Mouse (Mus musculus) adrenal gland, adult (tissue): Measurements from ENCODE around the gene Svs6.
"Not testable (repeated sequence)": the region's sequence is repeated elsewhere in the genome, so short reads cannot be mapped to it uniquely, and the experiment has no call there.

Experiments
- DNase-seq, 2 experiments: peaks; one replicate each; pipeline ENCODE4 v3.0.0; 2022 to 2023; ENCODE audit warnings: low spot score in 1 of 2; ENCODE audit not compliant: inconsistent age in 2 of 2

The Svs6 gene

GRCm38 (mm10) chr2:164316451-164316850 is at the start of gene Svs6:
Gene Svs6 (plus strand): TSS chr2:164316751.
- DNase-seq: not testable (repeated sequence)

GRCm38 (mm10) chr2:164278359-164278758 is 38.2 kb upstream of the Svs6 start, which contains the start of gene Svs4:
Gene Svs4 (minus strand): TSS chr2:164278459.
- DNase-seq: no peak

GRCm38 (mm10) chr2:164288968-164289367 is 27.6 kb upstream of the Svs6 start, which contains the start of gene Svs3a:
Gene Svs3a (plus strand): TSS chr2:164289268.
- DNase-seq: not testable (repeated sequence)

- no peak for DNase-seq
These were observed 4.0 kb upstream of the Svs6 start for GRCm38 (mm10) chr2:164312599-164312998.

GRCm38 (mm10) chr2:164315460-164315859 is 1.1 kb upstream of the Svs6 start:
- not testable (repeated sequence) for DNase-seq

GRCm38 (mm10) chr2:164320983-164321382 is 4.4 kb downstream of the Svs6 start:
- no peak for DNase-seq

- peak in 1 of 2 experiments; percentile 42 for DNase-seq
These were observed 15.9 kb downstream of the Svs6 start, which contains the start of gene Svs5 for GRCm38 (mm10) chr2:164332440-164332839. Gene Svs5 (plus strand): TSS chr2:164332740.

- not testable (repeated sequence) for DNase-seq
These were observed 27.2 kb downstream of the Svs6 start for GRCm38 (mm10) chr2:164343732-164344131.

- DNase-seq: not testable (repeated sequence)
These were observed 31.1 kb downstream of the Svs6 start for GRCm38 (mm10) chr2:164347697-164348096.

GRCm38 (mm10) chr2:164348980-164349379 is 32.4 kb downstream of the Svs6 start:
- DNase-seq: peak in 1 of 2 experiments; percentile 63

- DNase-seq: no peak
These were observed 36.1 kb downstream of the Svs6 start for GRCm38 (mm10) chr2:164352697-164353096.

GRCm38 (mm10) chr2:164353356-164353755 is 36.8 kb downstream of the Svs6 start:
- no peak for DNase-seq

GRCm38 (mm10) chr2:164356177-164356967 is 39.8 kb downstream of the Svs6 start:
- peak in 1 of 2 experiments; percentile 72 for DNase-seq

GRCm38 (mm10) chr2:164358373-164358772 is 41.8 kb downstream of the Svs6 start:
- DNase-seq: no peak

GRCm38 (mm10) chr2:164359031-164359430 is 42.5 kb downstream of the Svs6 start:
- no peak for DNase-seq

GRCm38 (mm10) chr2:164359668-164360067 is 43.1 kb downstream of the Svs6 start:
- DNase-seq: no peak

GRCm38 (mm10) chr2:164360974-164361657 is 44.6 kb downstream of the Svs6 start:
- no peak for DNase-seq

GRCm38 (mm10) chr2:164366947-164367346 is 50.4 kb downstream of the Svs6 start:
- DNase-seq: no peak
